Comparison of ENCODE assay signal across 8 mouse cellular contexts in genomic region chr5:134435836-134436331, GRCm38 (mm10). TPM values are rescaled to one million over a fixed set of nuclear protein-coding genes. Genes with fewer than 3 reads are reported as not detected.
DNase-seq lines count a peak whose midpoint lies in the region; ATAC-seq lines count a peak whose summit lies in the region.

No protein-coding gene starts in this region.

- H3K4me3 ChIP-seq in hindbrain, embryonic 15.5 days, result no peak overlapping the region

- DNase-seq in right cerebral cortex, postnatal 10 days (ENCODE audit: low spot score in 2 of 2), result peak; percentile 70 to 72
- DNase-seq in right cerebral cortex, postnatal 25 days, result no peak
- DNase-seq in cerebellum, postnatal 14 days, result peak; percentile 74 to 75
- peak; percentile 65 for DNase-seq in gastrocnemius, postnatal 10 days
- peak; percentile 41 for DNase-seq in mesoderm, embryonic 11.5 days (ENCODE audit: low read depth, low spot score)
- no peak for DNase-seq in thymus, postnatal 36 days
- no peak for DNase-seq in thymus, postnatal 14 days

- no peaks in the 10 kb centered on the region for H3K9me3 ChIP-seq in hindbrain, embryonic 15.5 days

- peak; percentile 80 for ATAC-seq in hindbrain, embryonic 15.5 days (ENCODE audit: low FRiP score, low read depth)

- H3K9ac ChIP-seq in hindbrain, embryonic 15.5 days, result no peak overlapping the region

- WGBS in hindbrain, embryonic 15.5 days, result 22% methylated on average over 12 of the region's 12 CpGs

- H3K27ac ChIP-seq in hindbrain, embryonic 15.5 days (replicated peaks), result peak overlapping the region; percentile 71

- peak overlapping the region; percentile 9; the same call in 1 of the 2 replicates for H3K4me2 ChIP-seq in hindbrain, embryonic 15.5 days

- peaks cover 40% of the 10 kb centered on the region for H3K4me1 ChIP-seq in hindbrain, embryonic 15.5 days (replicated peaks)

- H3K27me3 ChIP-seq in hindbrain, embryonic 15.5 days, result no peaks in the 10 kb centered on the region

- no peaks in the 10 kb centered on the region for H3K36me3 ChIP-seq in hindbrain, embryonic 15.5 days

RNA-seq across cellular contexts. Expression of gene Gtf2ird1, which starts 20.6 kb away (rescaled TPM):
- total RNA-seq in gastrocnemius, postnatal 10 days (2021), result 10 to 100 TPM; 19.9 to 29.2 TPM
- 69.0 and 73.7 TPM in 2 replicates for polyA plus RNA-seq in hindbrain, embryonic 15.5 days (2015; fragmentation: Nextera tagmentation; extraction: Ambion mirVana)

Comparison
In these comparisons a context has a peak if more than half of its experiments do, and no peak if none do; other contexts are left out.
1. DNase-seq: peak in right cerebral cortex, postnatal 10 days (2 of 2), cerebellum, postnatal 14 days (2 of 2), gastrocnemius, postnatal 10 days (single experiment) and mesoderm, embryonic 11.5 days (single experiment); none in right cerebral cortex, postnatal 25 days (single experiment), thymus, postnatal 36 days (0 of 2) and thymus, postnatal 14 days (single experiment).